Mouse (Mus musculus) T-cell, adult 2 months (primary cell): ENCODE measurements at regions not wholly inside any gene's neighbourhood (a gene's known extent, or its start where the extent isn't known, plus 50 kb on each side); places are given as distances from the start of the nearest gene placed in this dataset.

ENCODE experiments used
- DNase-seq: peaks from one replicate; pipeline ENCODE4 v3.0.0; 2022; ENCODE audit warnings: low spot score

- DNase-seq, result no peak
Measured at GRCm38 (mm10) chr9:84923966-84924365, 388.6 kb upstream of the Gm11114 start.

DNA sequence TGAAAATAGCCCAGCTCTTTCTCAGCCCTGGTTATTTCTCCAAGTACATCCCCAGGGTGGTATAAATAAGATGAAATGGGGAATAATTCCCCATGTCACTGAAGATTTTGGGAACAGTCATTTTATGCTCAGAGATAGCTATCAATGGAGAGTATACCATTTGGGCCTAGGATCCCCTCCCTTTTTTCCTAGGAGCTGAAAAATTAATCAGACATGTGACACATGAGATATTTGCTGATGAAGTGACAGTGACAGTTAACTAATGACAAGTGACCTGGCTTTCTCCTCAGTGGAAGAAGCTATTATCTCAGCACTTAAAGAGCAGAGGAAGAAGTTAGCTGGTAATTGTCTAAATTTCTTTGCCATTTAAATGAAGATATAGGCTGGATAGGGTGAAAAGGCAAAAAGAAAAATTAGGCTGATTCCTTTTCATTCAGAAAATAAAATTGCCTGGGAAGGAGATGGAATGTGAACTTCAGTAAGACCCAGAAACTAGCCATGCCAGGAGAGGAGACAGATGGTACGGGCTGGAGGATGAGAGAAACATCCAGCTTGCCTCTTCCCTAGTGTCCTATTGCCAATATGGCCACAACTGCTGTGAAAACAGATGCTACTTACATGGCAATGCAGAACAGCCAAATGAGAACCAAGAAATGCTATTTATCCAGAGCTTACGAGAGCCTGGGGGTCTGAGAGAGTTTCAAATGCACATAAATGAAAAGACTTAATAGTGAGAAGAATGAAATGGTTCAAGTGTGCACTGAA, 376.1 kb upstream of the Gm11114 start:
- no peak for DNase-seq

DNA sequence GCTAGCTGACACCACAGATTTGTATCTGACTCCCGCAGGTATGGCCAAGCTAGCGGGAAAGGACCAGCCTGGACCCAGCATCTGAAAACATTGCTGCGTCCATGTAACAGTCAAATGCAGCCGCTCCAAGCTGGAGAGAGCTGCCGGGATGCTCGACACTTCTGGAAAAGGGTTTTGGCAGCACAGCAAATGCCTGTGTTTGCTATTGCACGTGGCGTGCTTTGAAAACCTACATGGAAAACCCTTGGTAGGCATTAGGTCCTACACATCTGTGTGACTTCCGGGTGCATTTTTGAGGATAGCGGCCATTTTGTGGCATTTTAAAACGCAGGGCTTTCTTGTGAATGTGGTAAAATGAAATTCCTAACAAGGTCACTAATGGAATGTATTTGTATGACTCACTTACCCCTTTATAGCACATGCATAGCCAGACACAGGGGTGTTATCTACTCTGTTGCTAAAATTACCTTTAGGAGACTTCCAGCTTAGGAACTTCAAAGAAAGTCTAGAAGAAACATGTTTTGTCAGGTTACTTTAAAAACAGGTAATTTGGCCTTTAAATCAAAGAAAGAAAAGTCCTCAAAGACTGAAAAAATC, 345.9 kb upstream of the Gm11114 start:
- no peak for DNase-seq

GRCm38 (mm10) chr9:84969975-84970608, 342.5 kb upstream of the Gm11114 start:
- no peak for DNase-seq

- no peak for DNase-seq
Measured at GRCm38 (mm10) chr9:84977470-84977869, 335.1 kb upstream of the Gm11114 start.

DNA sequence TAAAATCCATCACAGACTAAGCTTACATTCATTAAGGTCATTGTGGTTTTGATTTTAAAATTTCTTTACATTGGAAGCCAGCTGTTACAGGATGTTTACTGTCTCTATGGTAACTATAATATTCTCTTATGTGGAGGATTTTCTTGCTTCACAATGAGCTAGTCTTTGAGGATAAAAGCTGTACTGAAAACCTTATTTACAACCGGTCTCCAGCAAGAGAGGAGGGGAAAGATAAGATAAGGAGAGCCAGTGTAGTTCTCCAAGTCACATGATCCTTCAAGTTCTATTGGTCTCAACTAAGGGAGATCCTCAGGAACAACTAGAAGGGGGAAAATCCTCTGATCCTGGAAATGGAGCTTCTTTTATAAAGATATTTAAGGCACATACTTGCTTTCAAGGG, 309.2 kb upstream of the Gm11114 start:
- DNase-seq, result no peak

DNA sequence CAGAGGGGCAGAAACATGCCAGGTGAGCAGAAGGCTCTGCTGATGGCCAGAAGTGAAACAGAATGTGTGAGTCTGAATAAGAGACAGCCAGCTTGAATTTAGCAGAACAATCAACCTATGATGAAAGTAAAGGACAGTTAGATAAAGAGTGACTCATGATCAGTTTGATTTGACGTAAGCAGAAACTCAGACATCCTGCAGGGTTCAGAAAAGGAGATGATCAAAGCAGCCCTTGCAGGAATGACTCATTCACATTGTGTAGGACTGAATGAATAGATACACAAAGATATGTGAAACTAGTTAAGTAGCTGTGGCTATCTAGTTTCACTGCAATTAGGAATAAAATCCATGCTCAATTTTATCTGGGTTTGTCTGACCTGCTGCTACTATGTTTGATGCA, 301.2 kb upstream of the Gm11114 start:
- no peak for DNase-seq

DNA sequence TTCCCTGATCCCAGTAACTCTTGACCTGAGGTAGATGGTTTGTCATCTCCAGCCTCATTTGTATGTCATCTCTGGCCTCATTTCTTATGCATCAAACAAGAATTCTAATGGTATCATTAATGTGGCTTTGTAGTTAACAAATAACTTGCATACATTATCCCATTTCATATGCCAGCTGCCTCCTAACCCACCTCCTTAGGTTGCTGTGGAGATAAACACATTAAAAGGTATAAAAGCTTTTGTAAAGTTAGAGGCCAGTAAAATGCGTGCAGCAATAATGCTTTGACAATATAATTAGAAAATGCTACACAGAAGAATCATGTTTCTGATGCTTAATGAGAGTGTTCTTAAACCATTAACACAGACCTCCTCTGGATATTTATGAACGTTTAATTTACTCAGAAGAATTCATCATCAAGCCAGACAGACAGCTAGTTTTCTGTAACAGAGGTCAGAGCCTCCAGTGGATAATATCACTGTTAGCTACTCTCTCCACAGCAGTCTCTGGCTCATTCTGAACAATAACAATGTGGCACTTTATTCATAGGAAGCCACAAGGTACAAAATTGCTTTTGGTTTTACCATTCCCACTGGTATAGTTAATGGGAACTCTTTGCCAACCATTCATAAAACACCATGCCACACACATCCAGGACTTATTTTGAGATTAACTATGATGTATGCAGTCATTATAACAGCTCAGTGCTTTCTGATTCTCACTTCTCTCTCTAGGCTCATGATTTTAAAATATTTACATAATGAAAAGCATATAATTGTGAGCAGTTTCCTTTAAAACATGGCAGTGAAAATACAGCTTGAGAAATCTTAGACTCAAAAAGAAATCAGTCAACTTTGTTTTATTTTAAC, 264.2 kb upstream of the Gm11114 start:
- DNase-seq, result no peak

DNA sequence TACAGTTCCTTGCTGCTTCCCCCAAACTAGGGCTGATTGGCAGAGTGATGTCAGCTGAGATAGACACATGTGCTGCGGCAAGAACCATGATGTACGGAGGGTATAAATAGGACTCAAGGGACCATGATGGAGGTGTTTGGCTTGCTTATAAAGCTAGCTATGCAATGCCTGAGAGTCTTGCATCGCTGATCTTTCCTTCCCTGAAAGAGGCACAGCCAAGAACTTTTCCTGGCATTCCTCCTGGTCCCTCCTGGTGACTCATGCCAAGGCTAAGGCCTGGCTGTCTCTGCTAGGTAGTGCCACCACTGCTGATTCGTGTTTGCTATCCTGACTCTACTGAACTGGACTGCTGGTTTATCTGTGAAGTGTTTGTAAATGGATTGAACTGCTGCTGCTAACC, 260.0 kb upstream of the Gm11114 start:
- no peak for DNase-seq

DNA sequence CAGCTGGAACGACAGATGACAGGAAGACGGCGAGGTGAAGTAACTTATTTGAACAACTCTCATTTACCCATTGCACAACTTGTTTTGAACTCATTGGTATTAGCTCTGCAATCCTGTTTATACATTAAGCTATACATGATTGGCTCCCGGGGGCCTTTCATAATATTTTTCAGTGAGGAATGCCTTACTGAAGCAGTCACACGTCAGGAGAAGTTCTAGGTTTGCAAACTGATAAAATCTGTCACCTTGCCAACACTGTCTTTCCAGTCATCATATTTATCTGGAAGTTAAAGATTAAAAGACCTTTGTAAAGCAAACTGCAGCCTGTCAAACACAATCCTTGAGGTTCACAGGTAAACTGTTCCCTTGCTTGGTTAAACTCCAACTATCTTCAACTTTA, 232.6 kb upstream of the Gm11114 start:
- DNase-seq, result no peak

DNA sequence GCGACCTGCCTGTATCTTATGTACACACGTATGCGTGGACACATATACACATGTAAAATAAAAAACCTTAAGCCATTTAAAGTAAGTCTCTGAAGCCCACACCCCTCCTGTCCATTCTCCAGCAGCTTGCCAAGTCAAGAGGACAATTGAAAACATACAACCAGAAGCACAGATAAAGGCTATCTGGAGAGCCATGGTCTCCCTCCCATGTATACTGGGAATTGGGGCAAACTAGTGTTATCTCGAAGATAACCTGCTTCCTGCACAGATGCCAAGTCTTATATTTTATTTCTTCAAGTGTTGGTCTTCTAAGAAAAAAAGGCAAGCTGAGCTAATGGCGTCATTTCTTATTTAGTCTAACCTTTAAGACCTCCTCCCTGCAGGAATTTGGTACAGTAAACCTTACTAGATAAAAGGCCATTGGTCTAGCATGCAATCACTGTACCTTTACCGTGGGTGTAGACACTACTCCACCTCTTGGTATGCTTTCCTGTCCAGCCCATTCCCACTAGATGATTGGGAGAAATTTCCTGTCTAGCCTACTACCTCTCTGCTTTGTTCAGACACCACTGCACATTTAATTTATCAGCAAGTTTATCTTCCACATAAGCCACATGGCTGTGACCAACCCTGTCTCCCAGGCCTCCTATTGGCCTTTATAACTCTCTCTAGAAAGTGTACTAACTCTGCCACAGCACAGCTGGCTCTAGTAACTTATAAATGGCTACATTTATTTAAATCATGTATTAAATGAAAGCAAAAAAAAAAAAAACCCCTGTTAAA, 223.8 kb upstream of the Gm11114 start:
- no peak for DNase-seq

GRCm38 (mm10) chr9:85090297-85090696, 222.3 kb upstream of the Gm11114 start:
- no peak for DNase-seq

DNA sequence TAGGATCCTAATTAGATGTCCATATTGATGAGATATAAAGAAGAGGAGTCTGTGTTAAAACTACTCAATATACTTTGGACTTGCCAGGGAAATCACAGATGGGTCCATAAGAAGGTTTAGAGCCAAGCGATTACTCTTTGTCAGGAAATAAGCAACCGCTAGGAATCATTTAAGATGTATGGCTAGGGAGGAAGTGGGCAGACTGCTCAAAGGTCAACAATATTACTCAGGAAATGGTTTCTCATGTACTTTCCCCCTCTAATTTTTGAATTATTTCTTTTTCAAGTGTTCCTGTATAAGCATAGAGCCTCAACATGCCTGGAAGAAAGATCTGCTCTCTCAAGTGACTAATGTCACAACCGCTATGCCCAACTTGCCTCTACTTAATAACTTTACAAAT, 217.3 kb upstream of the Gm11114 start:
- DNase-seq, result no peak

DNA sequence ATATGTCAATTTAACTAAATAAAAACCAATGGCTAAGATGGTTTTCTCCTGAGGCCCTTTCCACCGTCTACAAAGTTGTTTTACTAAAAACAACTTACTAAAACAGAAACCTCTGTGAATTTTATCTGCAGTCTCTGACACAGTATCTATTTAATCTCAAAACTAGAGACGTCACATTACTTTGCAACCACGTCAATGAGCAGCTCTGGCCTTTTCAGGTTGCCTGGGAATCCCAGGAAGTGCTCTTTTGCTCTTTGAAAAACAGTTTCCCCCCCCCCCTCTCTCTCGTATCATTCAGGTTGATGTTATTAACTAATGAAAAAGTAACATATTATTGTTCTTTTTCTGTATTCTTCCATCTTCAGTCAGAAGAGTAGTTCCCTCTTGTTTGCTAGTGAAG, 216.1 kb upstream of the Gm11114 start:
- DNase-seq, result no peak

DNA sequence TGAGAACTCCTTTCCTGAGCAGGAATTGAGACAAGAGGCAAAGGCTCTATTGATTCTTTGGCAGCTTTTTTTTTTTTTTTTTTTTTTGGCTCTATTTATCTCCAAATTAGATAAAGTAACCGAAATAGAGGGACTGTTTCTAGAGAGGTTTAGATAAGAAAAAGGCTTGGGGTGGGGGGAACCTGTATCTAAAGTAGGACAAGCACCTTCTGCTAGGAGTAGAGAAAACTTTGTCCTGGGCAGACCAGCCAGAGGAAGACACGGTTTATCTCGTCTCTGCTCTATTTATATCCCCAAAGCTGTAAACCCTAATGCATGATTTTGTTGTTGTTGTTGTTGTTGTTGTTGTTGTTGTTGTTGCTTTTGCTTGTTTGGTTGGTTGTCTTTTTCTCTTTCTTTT, 199.6 kb upstream of the Gm11114 start:
- DNase-seq, result no peak

DNA sequence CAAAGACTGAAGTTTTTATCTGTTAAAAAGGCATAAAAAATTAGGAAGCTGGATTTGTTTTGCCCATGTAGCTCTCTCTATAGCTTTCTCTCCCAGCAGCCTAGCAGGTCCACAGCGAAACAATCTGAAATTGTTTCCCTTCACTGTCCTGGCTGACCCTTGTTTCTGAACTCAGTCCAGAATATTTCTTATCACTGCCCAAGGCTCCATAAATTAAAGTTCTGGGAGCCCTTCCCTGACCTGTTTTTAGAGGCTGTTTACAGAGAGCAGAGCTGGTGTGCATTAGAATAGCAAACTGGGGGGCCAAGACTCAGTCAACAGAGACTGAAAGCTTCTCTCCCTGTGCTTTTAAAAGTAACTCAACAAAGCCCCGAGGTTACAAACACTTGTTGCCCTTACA, 198.3 kb upstream of the Gm11114 start:
- DNase-seq, result no peak

DNA sequence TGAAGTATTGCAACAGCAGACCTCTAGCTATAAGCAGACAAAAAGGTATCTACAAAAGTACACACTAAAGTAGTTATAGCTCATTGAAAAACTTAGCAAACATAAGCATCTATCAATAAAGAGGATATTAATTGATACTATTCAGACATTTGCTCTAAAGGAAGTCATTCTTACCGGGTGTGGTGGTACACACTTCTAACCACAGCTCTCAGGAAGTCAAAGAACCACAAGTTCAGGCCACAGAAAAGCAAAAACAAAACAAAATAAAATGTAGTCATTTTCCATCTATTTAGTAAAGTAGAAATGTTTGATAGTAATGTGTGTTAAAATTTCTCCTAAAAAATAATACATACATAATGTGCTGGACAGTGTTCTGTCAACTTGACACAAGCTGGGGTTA, 192.5 kb upstream of the Gm11114 start:
- peak; percentile 43 for DNase-seq

GRCm38 (mm10) chr9:85121059-85121458, 191.5 kb upstream of the Gm11114 start:
- DNase-seq, result peak; percentile 13

DNA sequence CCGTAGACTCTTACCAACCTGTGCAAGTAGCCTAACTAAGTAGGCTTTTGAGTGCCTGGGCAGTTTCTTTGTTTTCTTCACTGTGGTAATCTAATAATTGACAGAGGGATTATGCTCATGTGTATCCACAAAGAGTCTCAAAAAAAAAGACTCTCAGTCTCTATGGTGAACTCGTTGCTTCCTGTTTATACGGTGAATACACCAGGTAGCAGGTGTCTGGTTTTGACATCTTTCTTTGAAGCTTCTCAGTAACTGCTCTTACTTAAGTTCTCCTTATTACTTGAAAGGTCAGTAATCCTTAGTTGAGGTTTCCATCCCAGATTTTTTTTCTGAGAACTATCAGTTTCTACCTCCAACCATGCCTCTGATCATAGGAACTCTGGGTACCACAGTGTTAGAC, 188.9 kb upstream of the Gm11114 start:
- DNase-seq, result no peak

DNA sequence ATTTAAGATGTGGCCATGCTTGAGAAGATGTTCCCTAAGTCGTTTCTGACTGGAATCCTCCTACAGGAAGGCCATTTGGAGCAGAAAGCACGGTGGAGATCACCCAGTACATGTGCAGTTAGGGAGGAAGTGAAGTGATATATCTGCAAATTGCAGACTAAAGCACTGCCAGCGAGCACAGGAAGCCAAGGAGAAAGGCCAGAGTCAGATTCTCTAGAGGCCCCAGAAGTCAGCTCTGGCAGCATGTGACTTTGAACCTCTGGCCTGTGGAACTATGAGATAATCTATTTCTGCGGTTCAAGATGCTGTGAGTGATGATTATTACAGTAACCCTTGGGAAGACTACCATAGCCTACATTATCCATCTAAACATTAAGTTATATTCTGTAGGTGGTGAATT, 186.8 kb upstream of the Gm11114 start:
- DNase-seq, result peak; percentile 27

GRCm38 (mm10) chr9:85126541-85126940, 186.0 kb upstream of the Gm11114 start:
- DNase-seq, result no peak

- DNase-seq, result no peak
Measured at GRCm38 (mm10) chr9:85127107-85127506, 185.5 kb upstream of the Gm11114 start.
